In genomic region chr8:124433451-124434125, GRCm38 (mm10) we compare ENCODE assay signal across 8 mouse cellular contexts. TPM values are rescaled to one million over a fixed set of nuclear protein-coding genes. Genes with fewer than 3 reads are reported as not detected.
DNase-seq lines count a peak whose midpoint lies in the region; ATAC-seq and TF ChIP-seq lines count a peak whose summit lies in the region.

No protein-coding gene starts in this region.

- no peak for TF ChIP-seq CTCF in lung, embryonic 14.5 days (IDR thresholded peaks at IDR 0.05; ENCODE audit: low read depth)

- peak; percentile 51 for ATAC-seq in lung, embryonic 14.5 days (ENCODE audit: insufficient read depth)
- ATAC-seq in erythroblast, adult 5-6 weeks (replicated peaks; ENCODE audit: low FRiP score, poor library complexity, severe bottlenecking): 0 out of 2 replicates have a peak, but pooled peaks have one; percentile 5
- peak; percentile 24 for ATAC-seq in intestine, embryonic 14.5 days (replicated peaks; ENCODE audit: low FRiP score, low TSS enrichment, low read depth)
- no peak for ATAC-seq in liver, embryonic 16.5 days (ENCODE audit: low read depth)
- ATAC-seq in stomach, embryonic 15.5 days (ENCODE audit: insufficient read depth, low FRiP score, low read depth): peak; percentile 17; the same call in 1 of the 2 replicates
- no peak for ATAC-seq in megakaryocyte progenitor cell, adult 5-6 weeks (replicated peaks; ENCODE audit: poor library complexity)

- H3K4me2 ChIP-seq in lung, embryonic 14.5 days: peak overlapping the region; percentile 99
- peak overlapping the region; percentile 96 for H3K4me2 ChIP-seq in intestine, embryonic 14.5 days (ENCODE audit: low read length)
- H3K4me2 ChIP-seq in liver, embryonic 16.5 days (ENCODE audit: low read depth, low read length): peak overlapping the region; percentile 75
- peak overlapping the region; percentile 100 for H3K4me2 ChIP-seq in stomach, embryonic 15.5 days

- H3K36me3 ChIP-seq in lung, embryonic 14.5 days (ENCODE audit: insufficient read depth): no peaks in the 10 kb centered on the region
- no peaks in the 10 kb centered on the region for H3K36me3 ChIP-seq in intestine, embryonic 14.5 days (ENCODE audit: control insufficient read depth, insufficient read depth, low read length)
- H3K36me3 ChIP-seq in liver, embryonic 16.5 days (ENCODE audit: control insufficient read depth, insufficient read depth): no peaks in the 10 kb centered on the region
- H3K36me3 ChIP-seq in stomach, embryonic 15.5 days: no peaks in the 10 kb centered on the region

- WGBS in lung, embryonic 14.5 days: 1% methylated on average over 53 of the region's 56 CpGs
- 2% methylated on average over 45 of the region's 56 CpGs for WGBS in intestine, embryonic 14.5 days
- 3% methylated on average over 54 of the region's 56 CpGs for WGBS in liver, embryonic 16.5 days (ENCODE audit: insufficient replicate concordance)
- WGBS in stomach, embryonic 15.5 days: 2% methylated on average over 53 of the region's 56 CpGs

- DNase-seq in lung, embryonic 14.5 days: peak; percentile 17
- DNase-seq in lung, adult 18-20 months: no peak
- DNase-seq in adrenal gland, postnatal 14 days: peak; percentile 57
- peak; percentile 58 for DNase-seq in intestine, embryonic 14.5 days (ENCODE audit: low spot score)

- H3K27me3 ChIP-seq in lung, embryonic 14.5 days (ENCODE audit: insufficient read depth, low read length): peaks cover 21% of the 10 kb centered on the region
- H3K27me3 ChIP-seq in intestine, embryonic 14.5 days (replicated peaks; ENCODE audit: control insufficient read depth, insufficient read depth, low read length): peaks cover 16% of the 10 kb centered on the region
- peaks cover 28% of the 10 kb centered on the region for H3K27me3 ChIP-seq in liver, embryonic 16.5 days (ENCODE audit: control insufficient read depth, insufficient read depth, low read depth, low read length)
- H3K27me3 ChIP-seq in stomach, embryonic 15.5 days (replicated peaks): peaks cover 14% of the 10 kb centered on the region; the same call in 1 of the 2 replicates

- H3K4me3 ChIP-seq in lung, embryonic 14.5 days (ENCODE audit: low read depth, low read length): peak overlapping the region; percentile 61
- H3K4me3 ChIP-seq in intestine, embryonic 14.5 days (ENCODE audit: low read depth, low read length): peak overlapping the region; percentile 65
- peak overlapping the region; percentile 61 for H3K4me3 ChIP-seq in liver, embryonic 16.5 days (ENCODE audit: low read depth, low read length)
- H3K4me3 ChIP-seq in stomach, embryonic 15.5 days (replicated peaks): peak overlapping the region; percentile 67

- peak overlapping the region; percentile 56 for H3K9ac ChIP-seq in lung, embryonic 14.5 days
- peak overlapping the region; percentile 62 for H3K9ac ChIP-seq in intestine, embryonic 14.5 days (ENCODE audit: low read length)
- H3K9ac ChIP-seq in liver, embryonic 16.5 days (ENCODE audit: low read depth, low read length): no peak overlapping the region
- peak overlapping the region; percentile 44 for H3K9ac ChIP-seq in stomach, embryonic 15.5 days

- no peak overlapping the region for H3K27ac ChIP-seq in lung, embryonic 14.5 days (ENCODE audit: low read depth)
- H3K27ac ChIP-seq in intestine, embryonic 14.5 days (ENCODE audit: low read depth): no peak overlapping the region
- H3K27ac ChIP-seq in liver, embryonic 16.5 days (ENCODE audit: low read length): no peak overlapping the region
- H3K27ac ChIP-seq in stomach, embryonic 15.5 days: no peak overlapping the region

- H3K9me3 ChIP-seq in lung, embryonic 14.5 days (ENCODE audit: low read depth, low read length): no peaks in the 10 kb centered on the region
- no peaks in the 10 kb centered on the region for H3K9me3 ChIP-seq in intestine, embryonic 14.5 days (ENCODE audit: control insufficient read depth, low read length)
- H3K9me3 ChIP-seq in liver, embryonic 16.5 days (replicated peaks; ENCODE audit: control insufficient read depth, low read length): no peaks in the 10 kb centered on the region
- H3K9me3 ChIP-seq in stomach, embryonic 15.5 days: no peaks in the 10 kb centered on the region

- H3K4me1 ChIP-seq in lung, embryonic 14.5 days (ENCODE audit: insufficient read depth): 0 out of 2 replicates have a peak, but pooled peaks cover 5% of the 10 kb centered on the region
- peaks cover 14% of the 10 kb centered on the region for H3K4me1 ChIP-seq in intestine, embryonic 14.5 days (replicated peaks; ENCODE audit: control insufficient read depth, insufficient read depth, low read length)
- H3K4me1 ChIP-seq in liver, embryonic 16.5 days (ENCODE audit: control insufficient read depth, low read depth, low read length): peaks cover 8% of the 10 kb centered on the region
- peaks cover 6% of the 10 kb centered on the region; the same call in 1 of the 2 replicates for H3K4me1 ChIP-seq in stomach, embryonic 15.5 days

RNA-seq across cellular contexts. Expression of gene Pgbd5, which starts 5.9 kb away (rescaled TPM):
- polyA plus RNA-seq in lung, embryonic 14.5 days (2014; fragmentation: Nextera tagmentation; extraction: Ambion mirVana): 2.2 and 2.5 TPM in 2 replicates
- 5.4 and 5.9 TPM in 2 replicates for total RNA-seq in adrenal gland, postnatal 14 days (2021)
- not detected in 2 replicates for total RNA-seq in erythroblast, adult 5-6 weeks (2015; ENCODE audit: low replicate concordance)
- total RNA-seq in erythroblast, adult 5-6 weeks (2017; ENCODE audit: low replicate concordance): not detected in 2 replicates
- polyA plus RNA-seq in intestine, embryonic 14.5 days (2014; fragmentation: Nextera tagmentation; extraction: Ambion mirVana): 3.5 and 3.9 TPM in 2 replicates
- polyA plus RNA-seq in liver, embryonic 16.5 days (2015; fragmentation: Nextera tagmentation; extraction: Ambion mirVana): 0.09 and 0.11 TPM in 2 replicates
- 3.0 and 3.3 TPM in 2 replicates for polyA plus RNA-seq in stomach, embryonic 15.5 days (2015; fragmentation: Nextera tagmentation; extraction: Ambion mirVana)
- total RNA-seq in megakaryocyte progenitor cell, adult 5-6 weeks (2015): not detected in 2 replicates
- total RNA-seq in megakaryocyte progenitor cell, adult 5-6 weeks (2017): not detected in 2 replicates

Comparison
In these comparisons a context has a peak if more than half of its experiments do, and no peak if none do; other contexts are left out.
1. DNase-seq: peak in lung, embryonic 14.5 days (single experiment), adrenal gland, postnatal 14 days (single experiment) and intestine, embryonic 14.5 days (single experiment); none in lung, adult 18-20 months (0 of 2).
2. ATAC-seq: peak in lung, embryonic 14.5 days (single experiment), erythroblast, adult 5-6 weeks (single experiment), intestine, embryonic 14.5 days (single experiment) and stomach, embryonic 15.5 days (single experiment); none in liver, embryonic 16.5 days (single experiment) and megakaryocyte progenitor cell, adult 5-6 weeks (single experiment).
3. Peak in every context shown above with its lines, with median percentiles within 50 percentile points of each other: H3K4me2 ChIP-seq and H3K4me3 ChIP-seq.